Mouse (Mus musculus) forebrain, embryonic 14.5 days (tissue): ENCODE data around the gene Cdc20b. TPM values are rescaled to one million over a fixed set of nuclear protein-coding genes. Genes with fewer than 3 reads are reported as not detected.
A peak's percentile ranks its signal among the peaks of the same experiment; 100 is the strongest.

ENCODE experiments used
- ATAC-seq: fragments of 200-750 bp; cut with Nextera tagmentation; 2 replicates; pipeline ENCODE4 v1.8.0; 2017; ENCODE audit warnings: mild to moderate bottlenecking, moderate library complexity
- DNase-seq: peaks from one replicate; pipeline ENCODE4 v3.0.0-alpha.2; 2015; ENCODE audit warnings: low spot score
- H3K27ac ChIP-seq: fragments of 300-500 bp; sonication (generic); 2 replicates; pipeline ENCODE4 v1.5.1; 2014; ENCODE audit warnings: low read depth, mild to moderate bottlenecking, control low read depth, low read length, moderate library complexity
- H3K27me3 ChIP-seq: fragments of 300-500 bp; sonication (generic); replicated peaks from 2 replicates; pipeline ENCODE4 v1.6.1; 2014; ENCODE audit warnings: low read length, control low read depth, mixed read lengths; ENCODE audit not compliant: control insufficient read depth, insufficient read depth
- H3K36me3 ChIP-seq: fragments of 300-500 bp; sonication (generic); 2 replicates; pipeline ENCODE4 v1.6.1; 2014; ENCODE audit warnings: low read length, control low read depth; ENCODE audit not compliant: control insufficient read depth, insufficient read depth
- H3K4me1 ChIP-seq: fragments of 300-500 bp; sonication (generic); 2 replicates; pipeline ENCODE4 v1.6.1; 2014; ENCODE audit warnings: antibody characterized with exemption, low read length, control low read depth; ENCODE audit not compliant: control insufficient read depth, insufficient read depth
- H3K4me2 ChIP-seq: fragments of 300-500 bp; sonication (generic); 2 replicates; pipeline ENCODE4 v1.6.1; 2014; ENCODE audit warnings: mild to moderate bottlenecking, control low read depth, low read length
- H3K4me3 ChIP-seq: fragments of 300-500 bp; sonication (generic); 2 replicates; pipeline ENCODE4 v1.5.1; 2014; ENCODE audit warnings: low read depth, low read length, control low read depth
- H3K9ac ChIP-seq: fragments of 300-500 bp; sonication (generic); 2 replicates; pipeline ENCODE4 v1.6.1; 2014; ENCODE audit warnings: mild to moderate bottlenecking, low read length, control low read depth, moderate library complexity
- H3K9me3 ChIP-seq: fragments of 300-500 bp; sonication (generic); replicated peaks from 2 replicates; pipeline ENCODE4 v1.6.1; 2016; ENCODE audit warnings: low read length, control low read depth, mixed read lengths; ENCODE audit not compliant: control insufficient read depth
- WGBS: fragments of 180-500 bp; shearing (Covaris S2); extraction: QIAGEN DNeasy Blood & Tissue Kit; methylation state at CpG from one replicate; pipeline ENCODE4 v1.1.7; 2014; 5-methylcytosine and 5-hydroxymethylcytosine counted together
- polyA plus RNA-seq: library from polyadenylated mRNA; unstranded; fragments of >200 nt; fragmentation: Nextera tagmentation; extraction: Ambion mirVana; gene quantifications from 2 replicates; pipeline ENCODE4 v1.2.1, GENCODE M21; 2014

Gene Cdc20b
- polyA plus RNA-seq, 1 experiment from 2014 or later, result 0.71 TPM

DNA sequence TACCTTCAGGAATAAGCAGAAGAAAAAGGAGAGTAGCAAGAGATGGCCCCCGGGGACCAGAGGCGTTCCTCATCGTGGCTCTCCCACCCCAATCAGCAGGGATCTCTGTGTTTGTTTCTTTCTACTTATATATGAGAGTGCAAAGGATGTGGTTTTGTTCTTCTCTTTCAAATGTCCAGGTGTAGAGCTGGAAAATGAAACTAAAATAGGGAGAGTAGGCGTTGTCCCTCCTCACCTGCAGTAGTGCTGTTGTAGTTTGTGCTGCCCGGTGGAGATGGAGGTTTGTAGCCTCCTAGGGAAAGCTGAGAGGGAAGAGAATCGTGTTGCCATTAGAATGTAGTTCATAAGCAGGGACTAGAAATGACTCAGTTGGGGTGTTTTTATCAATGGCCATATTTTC is 66.0 kb downstream of the Cdc20b start, which contains the start of gene Gzma:
Gene Gzma, minus strand, starts transcription at position 103 of the 400 bp plus-strand sequence.
- DNase-seq (no peak), ATAC-seq (no peak)
- H3K27ac ChIP-seq, result no peak within 1 kb of the TSS
- no peaks in the 10 kb centered on the region for H3K9me3 ChIP-seq
- H3K36me3 ChIP-seq, result no peaks in the 10 kb centered on the region
- H3K4me1 ChIP-seq, result no peaks in the 10 kb centered on the region
- no peaks in the 10 kb centered on the region for H3K27me3 ChIP-seq
- no peak within 1 kb of the TSS for H3K9ac ChIP-seq
- H3K4me3 ChIP-seq, result no peak within 1 kb of the TSS
- no peak within 1 kb of the TSS for H3K4me2 ChIP-seq
- WGBS, result 88% methylated on average over 6 of the region's 6 CpGs

DNA sequence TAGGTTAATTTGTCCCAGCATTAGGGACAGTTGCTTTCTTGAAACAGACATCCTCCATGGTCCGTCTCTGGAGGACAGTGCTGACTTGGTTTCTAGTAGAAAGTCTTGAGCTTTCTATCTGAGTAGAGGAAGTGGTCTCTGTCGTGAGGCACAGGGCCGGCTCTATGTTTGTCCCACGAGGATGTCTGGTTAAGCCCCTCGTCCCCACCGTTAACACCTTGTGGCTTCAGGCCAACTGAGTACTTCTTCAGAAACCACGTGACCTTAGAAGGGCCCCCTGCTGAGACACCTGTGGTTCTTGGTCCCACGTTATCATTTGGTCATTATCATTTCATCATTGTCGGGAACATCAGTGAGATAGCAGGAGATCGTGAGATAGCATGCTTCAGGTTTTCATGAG is 66.9 kb downstream of the Cdc20b start:
- Histone ChIP-seq H3K27ac (no peak overlapping the region), H3K4me1 (no peaks in the 10 kb centered on the region), H3K4me3 (no peak overlapping the region), H3K4me2 (no peak overlapping the region), H3K27me3 (no peaks in the 10 kb centered on the region), H3K36me3 (no peaks in the 10 kb centered on the region), H3K9me3 (no peaks in the 10 kb centered on the region), H3K9ac (no peak overlapping the region)
- ATAC-seq, result no peak
- 77% methylated on average over 10 of the region's 10 CpGs for WGBS
- no peak for DNase-seq

GRCm38 (mm10) chr13:113104759-113105158 is 69.8 kb downstream of the Cdc20b start:
- no peak overlapping the region for H3K4me3 ChIP-seq
- DNase-seq (no peak), ATAC-seq (no peak)
- no peaks in the 10 kb centered on the region for H3K27me3 ChIP-seq
- H3K4me1 ChIP-seq, result no peaks in the 10 kb centered on the region
- H3K36me3 ChIP-seq, result no peaks in the 10 kb centered on the region
- no peak overlapping the region for H3K27ac ChIP-seq
- no peak overlapping the region for H3K4me2 ChIP-seq
- 89% methylated on average over 10 of the region's 10 CpGs for WGBS
- H3K9me3 ChIP-seq, result no peaks in the 10 kb centered on the region
- H3K9ac ChIP-seq, result no peak overlapping the region

DNA sequence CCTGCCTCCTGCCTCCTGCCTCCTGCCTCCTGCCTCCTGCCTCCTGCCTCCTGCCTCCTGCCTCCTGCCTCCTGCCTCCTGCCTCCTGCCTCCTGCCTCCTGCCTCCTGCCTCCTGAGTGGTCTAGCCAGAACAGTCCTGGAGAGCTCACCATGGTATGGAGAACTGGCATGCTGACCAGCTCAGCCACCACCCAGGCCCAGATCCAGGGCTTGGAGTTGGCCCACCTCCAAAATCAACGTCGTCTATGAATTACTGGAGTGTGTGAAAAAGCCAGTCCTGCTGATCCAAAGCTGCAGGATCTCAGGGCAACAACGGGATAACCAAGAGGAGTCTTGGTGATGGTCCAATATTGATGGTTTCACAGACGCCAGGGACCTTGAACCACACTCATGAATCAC is 84.1 kb downstream of the Cdc20b start:
- no peak for ATAC-seq
- 59% methylated on average over 4 of the region's 4 CpGs for WGBS

GRCm38 (mm10) chr13:113120324-113121237 is 85.7 kb downstream of the Cdc20b start:
- DNase-seq (no peak), ATAC-seq (no peak)
- no peak overlapping the region for H3K4me3 ChIP-seq
- H3K36me3 ChIP-seq, result no peaks in the 10 kb centered on the region
- H3K9me3 ChIP-seq, result no peaks in the 10 kb centered on the region
- no peak overlapping the region for H3K9ac ChIP-seq
- no peaks in the 10 kb centered on the region for H3K4me1 ChIP-seq
- 90% methylated on average over 17 of the region's 17 CpGs for WGBS
- no peaks in the 10 kb centered on the region for H3K27me3 ChIP-seq
- no peak overlapping the region for H3K4me2 ChIP-seq
- no peak overlapping the region for H3K27ac ChIP-seq

More for the DNA sequence above, 84.1 kb downstream of the Cdc20b start:
- Histone ChIP-seq H3K4me3 (no peak overlapping the region), H3K27me3 (no peaks in the 10 kb centered on the region), H3K9me3 (no peaks in the 10 kb centered on the region), H3K4me1 (no peaks in the 10 kb centered on the region), H3K27ac (no peak overlapping the region), H3K4me2 (no peak overlapping the region), H3K9ac (no peak overlapping the region), H3K36me3 (no peaks in the 10 kb centered on the region)
- peak; percentile 6 for DNase-seq

DNA sequence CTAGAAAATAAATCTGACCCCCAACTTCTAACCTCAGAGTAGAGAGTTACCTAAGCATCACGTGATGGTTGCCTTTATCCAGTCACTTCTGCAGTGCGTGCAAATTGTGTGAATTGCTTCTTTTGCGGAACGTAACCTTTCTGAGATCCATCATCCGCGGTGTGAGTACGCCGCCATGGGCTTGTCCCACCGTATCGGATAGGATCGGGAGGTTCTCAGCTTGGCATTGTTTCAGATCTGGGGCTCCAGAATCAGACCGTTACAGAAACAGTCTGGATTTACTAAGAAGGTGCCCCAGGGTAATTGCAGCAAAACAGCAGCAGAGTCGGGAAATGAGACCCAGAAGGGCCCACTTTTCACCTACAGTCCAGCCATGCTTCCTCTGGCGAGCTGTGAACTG is 86.4 kb downstream of the Cdc20b start:
- no peak for ATAC-seq
- no peaks in the 10 kb centered on the region for H3K27me3 ChIP-seq
- WGBS, result 90% methylated on average over 14 of the region's 14 CpGs
- no peak overlapping the region for H3K4me2 ChIP-seq
- no peak overlapping the region for H3K9ac ChIP-seq
- H3K36me3 ChIP-seq, result no peaks in the 10 kb centered on the region
- H3K4me1 ChIP-seq, result no peaks in the 10 kb centered on the region
- DNase-seq, result no peak
- H3K27ac ChIP-seq, result no peak overlapping the region
- no peaks in the 10 kb centered on the region for H3K9me3 ChIP-seq
- H3K4me3 ChIP-seq, result no peak overlapping the region

DNA sequence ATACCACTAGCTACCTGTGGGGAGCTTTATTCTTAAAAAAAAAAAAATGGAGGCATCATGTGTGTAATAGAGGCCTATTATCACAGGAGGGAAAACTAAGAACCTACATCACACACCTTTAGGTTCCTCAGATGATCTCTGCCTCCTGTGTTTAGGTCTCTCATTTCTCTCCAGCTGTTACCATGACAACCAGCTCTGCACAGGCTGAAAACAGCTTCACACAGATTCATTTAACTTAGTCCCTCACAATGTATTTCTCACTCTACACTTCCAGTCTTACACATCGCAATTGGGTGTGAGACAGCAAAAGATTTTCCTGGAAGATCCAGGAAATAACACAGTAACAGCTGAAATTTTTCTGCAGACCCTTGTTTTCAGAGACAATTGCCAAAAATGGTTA is 95.1 kb downstream of the Cdc20b start:
- peak; percentile 70 for DNase-seq
- ATAC-seq, result peak; percentile 76
- no peak overlapping the region for H3K27ac ChIP-seq

GRCm38 (mm10) chr13:113139597-113139996 is 104.7 kb downstream of the Cdc20b start:
- no peaks in the 10 kb centered on the region for H3K4me1 ChIP-seq
- no peaks in the 10 kb centered on the region for H3K27me3 ChIP-seq
- no peak overlapping the region for H3K4me3 ChIP-seq
- ATAC-seq (no peak), DNase-seq (no peak)
- no peaks in the 10 kb centered on the region for H3K36me3 ChIP-seq
- no peak overlapping the region for H3K9ac ChIP-seq
- H3K9me3 ChIP-seq, result no peaks in the 10 kb centered on the region
- 97% methylated on average over 1 of the region's 1 CpGs for WGBS
- H3K27ac ChIP-seq, result no peak overlapping the region
- H3K4me2 ChIP-seq, result no peak overlapping the region

More for the DNA sequence above, 95.1 kb downstream of the Cdc20b start:
- no peak overlapping the region for H3K9ac ChIP-seq
- H3K9me3 ChIP-seq, result no peaks in the 10 kb centered on the region
- no peak overlapping the region for H3K4me2 ChIP-seq
- 81% methylated on average over 1 of the region's 1 CpGs for WGBS
- H3K4me3 ChIP-seq, result no peak overlapping the region
- no peaks in the 10 kb centered on the region for H3K4me1 ChIP-seq
- H3K27me3 ChIP-seq, result no peaks in the 10 kb centered on the region
- H3K36me3 ChIP-seq, result no peaks in the 10 kb centered on the region
